In the genomic region with DNA sequence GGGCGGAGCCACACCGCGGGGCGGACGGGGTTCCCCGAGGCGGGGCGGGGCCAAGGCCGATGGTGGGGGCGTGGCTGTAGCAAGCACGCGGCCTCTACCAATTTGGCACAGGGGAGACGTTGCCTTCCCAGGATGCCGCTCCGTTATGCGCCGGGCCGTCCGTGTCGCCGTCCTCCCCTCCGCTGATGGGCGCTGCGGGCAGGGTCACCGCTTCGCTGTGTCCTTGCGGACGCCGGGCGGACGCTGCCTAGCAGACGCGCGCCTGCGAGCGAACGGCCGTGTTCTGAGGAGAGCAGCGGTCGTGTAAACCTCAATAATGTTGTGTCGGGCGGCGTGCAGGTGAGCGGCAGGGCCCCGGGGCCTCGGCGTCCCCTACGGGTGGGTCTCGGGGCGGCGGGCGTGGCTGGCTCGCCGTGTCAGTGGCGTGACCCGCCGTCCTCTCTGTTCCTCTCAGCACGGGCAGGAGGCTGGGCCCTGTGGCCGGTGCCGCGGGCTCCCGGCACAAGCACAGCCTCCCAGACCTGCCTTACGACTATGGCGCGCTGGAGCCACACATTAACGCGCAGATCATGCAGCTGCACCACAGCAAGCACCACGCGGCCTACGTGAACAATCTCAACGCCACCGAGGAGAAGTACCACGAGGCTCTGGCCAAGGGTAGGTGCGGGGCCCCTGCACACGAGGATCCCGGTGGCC, we compare ENCODE assay signal across 8 mouse cellular contexts. TPM values are rescaled to one million over a fixed set of nuclear protein-coding genes. Genes with fewer than 3 reads are reported as not detected.
DNase-seq lines count a peak whose midpoint lies in the region; ATAC-seq and TF ChIP-seq lines count a peak whose summit lies in the region.

No protein-coding gene starts in this region.

- H3K27me3 ChIP-seq in hindbrain, postnatal 0 days (ENCODE audit: insufficient read depth, low read length) = no peaks in the 10 kb centered on the region

- DNase-seq in WW6 (ENCODE audit: low read depth, low spot score) = peak; percentile 88
- DNase-seq in cerebellum, postnatal 4 days (ENCODE audit: low spot score in 2 of 2) = peak; percentile 96 to 97
- DNase-seq in gastrocnemius, adult 18-20 months (ENCODE audit: low spot score) = peak; percentile 99
- peak; percentile 98 for DNase-seq in hindbrain, postnatal 0 days (ENCODE audit: low spot score)
- DNase-seq in left cerebral cortex, adult 2 months (ENCODE audit: extremely low spot score in 1 of 2, low spot score in 2 of 2) = peak; percentile 99
- peak; percentile 97 to 98 for DNase-seq in right cerebral cortex, adult 2 months (ENCODE audit: low spot score in 2 of 2)
- DNase-seq in urinary bladder, postnatal 14 days (ENCODE audit: low spot score) = peak; percentile 99

- H3K27ac ChIP-seq in hindbrain, postnatal 0 days = peak overlapping the region; percentile 91
- peak overlapping the region; percentile 97 for H3K27ac ChIP-seq in left cerebral cortex, adult 2 months

- 2% methylated on average over 75 of the region's 76 CpGs for WGBS in hindbrain, postnatal 0 days

- H3K4me3 ChIP-seq in hindbrain, postnatal 0 days (ENCODE audit: low read length) = peak overlapping the region; percentile 82
- peak overlapping the region; percentile 81 for H3K4me3 ChIP-seq in left cerebral cortex, adult 2 months

- H3K4me2 ChIP-seq in hindbrain, postnatal 0 days (ENCODE audit: low read depth, low read length) = peak overlapping the region; percentile 91

- H3K9me3 ChIP-seq in hindbrain, postnatal 0 days (ENCODE audit: low read length) = no peaks in the 10 kb centered on the region

- 0 out of 2 replicates have a peak, but pooled peaks have one; percentile 18 for TF ChIP-seq CTCF in hindbrain, postnatal 0 days (IDR thresholded peaks at IDR 0.05; ENCODE audit: low read depth)
- peak; percentile 2; the same call in 1 of the 2 replicates for TF ChIP-seq CTCF in left cerebral cortex, adult 2 months (IDR thresholded peaks at IDR 0.05)

- ATAC-seq in hindbrain, postnatal 0 days = peak; percentile 97
- peak; percentile 97 for ATAC-seq in megakaryocyte, adult 5-6 weeks (ENCODE audit: poor library complexity, severe bottlenecking)

- intact Hi-C loops in left cerebral cortex, adult 2 months (cut with DNase I) = loop anchor here (1.0 kb wide), 1 partner anchor 16 kb away; no protein-coding TSS in a partner anchor

- H3K36me3 ChIP-seq in hindbrain, postnatal 0 days (ENCODE audit: insufficient read depth, low read length) = peaks cover 11% of the 10 kb centered on the region; the same call in 1 of the 2 replicates

- H3K4me1 ChIP-seq in hindbrain, postnatal 0 days (ENCODE audit: insufficient read depth, low read length) = 0 out of 2 replicates have a peak, but pooled peaks cover 3% of the 10 kb centered on the region

- peak overlapping the region; percentile 86 for H3K9ac ChIP-seq in hindbrain, postnatal 0 days (replicated peaks; ENCODE audit: low read length)

RNA-seq across cellular contexts. Expression of gene Sod2, which starts 1.2 kb away (rescaled TPM):
- 100 to 1,000 TPM; 418 to 433 TPM for total RNA-seq in gastrocnemius, adult 18-20 months (2021)
- total RNA-seq in hindbrain, postnatal 0 days (2014; rRNA removed) = 229 and 295 TPM in 2 replicates
- polyA plus RNA-seq in hindbrain, postnatal 0 days (2015; fragmentation: Nextera tagmentation; extraction: Ambion mirVana) = 149 and 155 TPM in 2 replicates
- 100 to 1,000 TPM; 267 to 273 TPM for total RNA-seq in left cerebral cortex, adult 2 months (2021)
- total RNA-seq in megakaryocyte, adult 5-6 weeks (2015) = 57.6 and 73.8 TPM in 2 replicates
- total RNA-seq in megakaryocyte, adult 5-6 weeks (2017) = 23.3 and 40.3 TPM in 2 replicates

RNA-seq across cellular contexts. Expression of gene Wtap, which starts 13.9 kb away (rescaled TPM):
- 10 to 100 TPM; 24.2 to 25.7 TPM for total RNA-seq in gastrocnemius, adult 18-20 months (2021)
- total RNA-seq in hindbrain, postnatal 0 days (2014; rRNA removed) = 48.9 and 54.2 TPM in 2 replicates
- 123 and 126 TPM in 2 replicates for polyA plus RNA-seq in hindbrain, postnatal 0 days (2015; fragmentation: Nextera tagmentation; extraction: Ambion mirVana)
- total RNA-seq in left cerebral cortex, adult 2 months (2021) = 10 to 100 TPM; 52.7 to 54.2 TPM
- 114 and 116 TPM in 2 replicates for total RNA-seq in megakaryocyte, adult 5-6 weeks (2015)
- 246 and 306 TPM in 2 replicates for total RNA-seq in megakaryocyte, adult 5-6 weeks (2017)

RNA-seq across cellular contexts. Expression of gene Gpr31b, which starts 44.2 kb away (rescaled TPM):
- total RNA-seq in gastrocnemius, adult 18-20 months (2021) = not detected
- total RNA-seq in hindbrain, postnatal 0 days (2014; rRNA removed) = 0.73 TPM in 1 of 2 replicates, not detected in the other
- not detected in 2 replicates for polyA plus RNA-seq in hindbrain, postnatal 0 days (2015; fragmentation: Nextera tagmentation; extraction: Ambion mirVana)
- total RNA-seq in left cerebral cortex, adult 2 months (2021) = not detected
- total RNA-seq in megakaryocyte, adult 5-6 weeks (2015) = not detected in 2 replicates
- total RNA-seq in megakaryocyte, adult 5-6 weeks (2017) = 0.81 TPM in 1 of 2 replicates, not detected in the other

RNA-seq across cellular contexts. Expression of gene Acat2, which starts 47.3 kb away (rescaled TPM):
- 1 to 10 TPM; 3.0 to 3.1 TPM for total RNA-seq in gastrocnemius, adult 18-20 months (2021)
- total RNA-seq in hindbrain, postnatal 0 days (2014; rRNA removed) = 155 and 161 TPM in 2 replicates
- polyA plus RNA-seq in hindbrain, postnatal 0 days (2015; fragmentation: Nextera tagmentation; extraction: Ambion mirVana) = 212 and 215 TPM in 2 replicates
- 10 to 100 TPM; 53.4 to 55.6 TPM for total RNA-seq in left cerebral cortex, adult 2 months (2021)
- 7.6 and 9.0 TPM in 2 replicates for total RNA-seq in megakaryocyte, adult 5-6 weeks (2015)
- total RNA-seq in megakaryocyte, adult 5-6 weeks (2017) = 9.1 and 9.8 TPM in 2 replicates

RNA-seq across cellular contexts. Expression of gene Tcp10b, which starts 53.0 kb away (rescaled TPM):
- under 1 TPM; 0.25 to 0.38 TPM for total RNA-seq in gastrocnemius, adult 18-20 months (2021)
- total RNA-seq in hindbrain, postnatal 0 days (2014; rRNA removed) = 0.18 TPM in 1 of 2 replicates, not detected in the other
- 0.28 and 0.31 TPM in 2 replicates for polyA plus RNA-seq in hindbrain, postnatal 0 days (2015; fragmentation: Nextera tagmentation; extraction: Ambion mirVana)
- 1 to 10 TPM in 1 of 2 experiments, under 1 TPM in 1; 0.61 to 1.4 TPM for total RNA-seq in left cerebral cortex, adult 2 months (2021)
- 0.04 TPM in 1 of 2 replicates, not detected in the other for total RNA-seq in megakaryocyte, adult 5-6 weeks (2015)
- total RNA-seq in megakaryocyte, adult 5-6 weeks (2017) = not detected in 2 replicates

Comparison
In these comparisons a context has a peak if more than half of its experiments do, and no peak if none do; other contexts are left out.
1. Peak in every context shown above with its lines: DNase-seq, ATAC-seq, H3K4me3 ChIP-seq and H3K27ac ChIP-seq.